Mouse (Mus musculus): ENCODE data around the gene Rabgap1.
"Not testable (repeated sequence)": the region's sequence is repeated elsewhere in the genome, so short reads cannot be mapped to it uniquely, and the experiment has no call there.

Gene Rabgap1

DNA sequence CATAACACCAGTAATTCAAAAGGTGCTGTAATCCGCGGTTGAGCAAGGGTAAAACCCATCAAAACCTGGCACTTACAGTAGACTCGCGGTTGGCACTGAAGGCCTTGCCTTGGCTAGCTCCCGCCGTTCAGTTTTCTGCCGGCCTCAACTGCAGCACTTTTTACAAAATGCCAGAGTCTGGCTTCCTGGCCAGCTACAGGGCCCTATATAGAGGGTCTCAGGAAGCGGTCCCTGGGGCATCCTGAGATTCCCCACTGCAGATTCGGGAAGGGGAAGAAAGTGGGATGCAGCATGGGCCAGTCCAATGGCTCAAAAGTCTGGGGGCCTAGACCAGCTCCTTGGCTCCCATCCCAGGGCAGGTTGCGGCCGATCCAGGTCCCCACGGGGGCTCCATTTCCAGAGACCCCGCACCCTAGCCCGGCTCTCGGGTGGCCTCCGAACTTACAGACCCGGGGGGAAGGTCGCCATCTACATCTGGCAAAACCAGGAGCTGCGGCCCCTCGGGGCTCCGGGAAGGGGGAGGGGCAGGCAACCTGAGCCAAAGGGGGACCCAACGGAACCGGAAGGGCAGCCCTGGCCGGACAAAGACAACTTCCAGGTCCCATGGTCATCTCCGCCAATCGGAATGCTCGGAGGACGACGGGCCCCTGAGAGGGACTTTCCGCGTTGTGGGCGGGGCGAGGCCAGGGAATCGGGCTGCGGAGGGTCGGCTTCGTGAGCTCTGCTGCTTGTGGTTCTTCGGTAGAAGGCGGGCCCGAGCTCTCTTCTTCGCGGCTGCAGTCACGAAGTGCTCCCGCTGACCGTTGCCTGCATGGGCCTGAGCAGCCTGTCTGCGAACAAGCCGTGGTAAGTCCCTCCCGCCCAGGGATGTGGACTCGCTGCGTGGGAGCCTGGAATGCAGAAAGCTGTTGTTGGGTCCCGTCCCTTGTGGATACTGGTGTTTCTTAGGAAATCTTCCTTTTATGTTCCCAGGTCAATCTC lies at the start of gene Rabgap1, which contains the start of the genes Zbtb26 and Zbtb6:
Gene Rabgap1 (plus strand): TSS at position 669 of the 981 bp plus-strand sequence.
Gene Zbtb26 (minus strand): TSS at position 525 of the 981 bp plus-strand sequence.
Gene Zbtb6 (minus strand): TSS at position 561 of the 981 bp plus-strand sequence.
- DNase-seq (ENCODE audit: low read depth in 2 of 2, low spot score in 2 of 2): peak; percentile 81 to 83

DNA sequence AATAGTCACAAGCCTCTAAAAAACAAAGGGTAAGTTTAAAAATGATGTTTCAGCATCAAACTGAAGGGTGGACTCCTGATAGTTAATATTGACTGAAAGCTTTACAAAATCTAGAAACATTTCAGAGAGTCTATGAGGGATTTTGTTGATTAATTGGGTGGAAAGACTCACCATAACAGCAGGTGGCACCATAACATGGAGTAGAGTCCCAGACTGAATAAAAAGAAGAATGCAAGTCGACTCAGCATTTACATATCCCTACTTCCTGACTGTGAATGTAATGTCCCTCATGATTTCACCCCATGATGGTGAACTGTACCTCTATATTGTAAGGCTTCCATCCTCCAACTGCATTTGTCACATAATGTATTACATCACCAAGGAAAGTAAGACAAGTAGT lies 47.5 kb upstream of the Rabgap1 start:
- no peak for DNase-seq (ENCODE audit: low read depth in 2 of 2, low spot score in 2 of 2)

DNA sequence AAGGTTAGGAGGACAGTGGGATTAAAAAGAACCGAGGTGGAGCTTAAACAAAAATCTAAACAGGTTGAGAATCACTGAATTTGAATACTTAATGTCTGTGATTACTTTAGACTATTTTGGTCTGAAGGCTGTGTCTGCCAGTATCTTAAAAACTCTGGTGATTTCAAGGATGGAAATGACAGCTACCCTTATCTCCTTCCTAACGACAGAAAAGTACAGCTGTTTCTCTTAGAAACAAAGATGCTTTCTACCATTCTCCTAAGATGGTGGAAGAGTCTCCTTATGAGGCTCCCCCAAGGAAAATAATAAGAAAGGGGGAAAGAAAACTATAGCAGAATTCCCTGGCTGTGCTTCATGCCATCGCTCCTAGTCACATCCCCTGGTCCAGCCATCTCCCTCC lies 21.2 kb upstream of the Rabgap1 start:
- DNase-seq (ENCODE audit: low read depth in 2 of 2, low spot score in 2 of 2): no peak

DNA sequence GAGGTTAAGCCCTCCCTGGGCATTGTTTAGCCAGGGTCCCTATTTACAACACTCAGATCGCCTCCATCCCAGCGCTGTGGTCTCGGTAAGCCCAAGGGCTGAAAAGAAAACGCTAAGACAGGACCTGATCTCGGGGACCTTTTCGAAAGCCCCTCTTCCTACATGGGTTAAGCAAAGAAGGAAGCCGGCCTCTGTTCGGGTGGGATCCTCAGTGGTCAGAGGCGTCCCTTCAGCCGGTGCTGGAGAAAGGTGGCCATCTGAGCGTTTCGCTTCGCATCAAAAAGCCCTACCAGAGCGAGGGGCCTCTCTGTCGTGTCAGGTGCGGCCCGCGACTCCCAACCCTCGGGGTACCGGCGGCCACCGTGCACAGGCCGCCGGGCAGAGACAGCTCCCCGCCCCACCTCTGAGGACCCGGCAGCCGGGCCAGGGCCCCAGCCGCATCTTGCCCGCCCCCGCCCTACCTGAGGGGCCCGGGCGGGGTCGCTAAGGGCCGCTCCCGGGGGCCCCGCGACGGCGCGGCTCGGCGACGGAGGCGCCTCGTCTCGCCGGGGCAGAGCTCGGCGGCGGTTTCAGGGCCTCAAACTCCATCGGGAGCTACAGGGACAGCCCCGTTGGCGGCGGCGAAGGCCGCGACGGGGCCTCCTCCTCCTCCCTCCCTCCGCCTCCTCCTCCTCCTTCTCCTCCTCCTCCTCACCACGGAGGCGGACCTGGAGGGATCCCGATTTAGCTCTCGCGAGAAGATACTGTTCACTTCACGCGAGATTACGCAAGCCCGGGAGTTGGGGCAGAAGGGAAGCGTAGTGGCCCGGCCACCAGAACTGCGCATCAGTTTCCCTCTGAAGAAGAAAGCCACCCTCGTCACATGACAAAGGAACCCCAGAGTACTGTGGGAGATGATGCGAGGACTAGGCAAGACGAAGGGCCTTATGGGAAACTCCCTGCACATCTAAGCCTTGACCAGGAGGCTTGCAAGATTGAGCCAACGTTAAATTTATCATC lies 20.5 kb upstream of the Rabgap1 start, which contains the start of gene Rc3h2:
Gene Rc3h2 (minus strand): TSS at position 598 of the 999 bp plus-strand sequence.
- peak; percentile 92 to 95 for DNase-seq (ENCODE audit: low read depth in 2 of 2, low spot score in 2 of 2)

DNA sequence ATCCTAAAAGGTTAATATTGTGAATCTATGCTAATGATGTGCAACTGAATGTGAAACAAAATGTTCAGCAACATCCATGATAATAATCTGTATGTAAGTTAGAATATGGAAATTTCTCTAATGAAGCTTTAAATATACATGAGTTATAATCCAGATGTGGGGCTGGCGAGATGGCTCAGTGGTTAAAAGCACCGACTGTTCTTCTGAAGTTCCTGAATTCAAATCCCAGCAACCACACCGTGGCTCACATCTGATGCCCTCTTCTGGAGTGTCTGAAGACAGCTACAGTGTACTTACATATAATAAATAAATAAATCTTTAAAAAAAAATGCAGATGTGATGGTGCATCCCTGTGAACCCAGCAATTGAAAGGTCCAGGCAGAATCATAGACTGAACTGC lies 19.4 kb upstream of the Rabgap1 start:
- no peak for DNase-seq (ENCODE audit: low read depth in 2 of 2, low spot score in 2 of 2)

DNA sequence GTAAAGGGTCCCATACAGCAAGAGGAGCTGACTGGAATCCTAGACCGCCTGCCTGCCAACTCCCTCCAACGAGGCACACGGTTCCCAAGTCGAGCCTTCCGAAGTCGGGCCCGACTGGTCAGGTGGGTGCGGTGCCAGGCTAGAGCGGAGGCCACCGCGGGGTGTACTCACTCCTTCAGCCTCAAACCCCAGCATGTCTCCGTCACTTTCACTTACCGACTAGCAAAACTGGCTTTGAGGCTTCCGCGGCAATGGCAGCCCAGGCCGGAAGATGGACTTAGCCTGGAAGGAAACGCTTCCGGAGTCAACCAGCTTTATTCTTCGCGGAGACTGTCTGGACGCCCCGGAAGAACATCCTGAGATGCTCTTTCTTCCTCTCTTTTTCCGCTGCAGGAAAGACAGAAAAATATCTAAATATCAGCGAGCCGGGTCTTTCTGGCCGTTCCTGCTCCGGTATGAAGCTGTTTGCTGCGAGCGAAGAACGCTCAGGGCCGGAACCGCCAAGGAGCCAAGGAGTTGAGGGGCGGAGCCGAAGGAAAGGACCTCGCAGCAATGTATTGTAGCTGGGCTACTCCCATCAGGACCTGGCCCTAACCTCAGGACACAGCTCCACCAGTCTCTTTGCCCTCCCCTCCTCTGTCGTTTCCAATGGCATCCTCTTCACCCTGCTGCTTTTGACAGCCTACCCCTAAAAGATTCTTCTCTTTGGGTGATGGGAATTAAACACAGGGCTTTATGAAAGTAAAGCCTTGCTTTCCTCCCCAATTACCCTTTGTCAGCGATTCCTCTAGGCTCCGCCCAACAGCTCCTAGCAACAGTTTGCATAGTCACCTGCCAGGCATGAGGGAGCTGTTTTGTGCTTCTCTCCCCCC lies 12.2 kb upstream of the Rabgap1 start:
- peak; percentile 73 to 77 for DNase-seq (ENCODE audit: low read depth in 2 of 2, low spot score in 2 of 2)

DNA sequence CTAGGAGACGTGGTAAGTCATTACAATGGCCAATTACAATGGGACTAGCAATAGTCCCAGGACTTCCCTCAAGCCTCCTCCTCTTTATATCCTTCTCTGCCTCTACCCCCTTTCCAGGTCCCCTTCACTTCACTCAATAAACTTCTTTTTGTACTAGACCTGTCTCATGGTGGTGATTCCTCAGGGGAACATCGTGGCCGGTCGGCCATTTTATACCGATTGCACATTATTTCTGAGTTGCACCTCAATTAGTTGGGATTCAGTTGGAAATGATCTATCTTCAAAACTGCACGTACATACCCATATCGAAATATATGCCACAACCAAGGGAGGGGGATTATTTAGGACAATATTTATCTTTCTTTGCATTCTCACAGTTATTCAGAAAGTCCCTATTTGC lies 11.5 kb upstream of the Rabgap1 start:
- no peak for DNase-seq (ENCODE audit: low read depth in 2 of 2, low spot score in 2 of 2)

DNA sequence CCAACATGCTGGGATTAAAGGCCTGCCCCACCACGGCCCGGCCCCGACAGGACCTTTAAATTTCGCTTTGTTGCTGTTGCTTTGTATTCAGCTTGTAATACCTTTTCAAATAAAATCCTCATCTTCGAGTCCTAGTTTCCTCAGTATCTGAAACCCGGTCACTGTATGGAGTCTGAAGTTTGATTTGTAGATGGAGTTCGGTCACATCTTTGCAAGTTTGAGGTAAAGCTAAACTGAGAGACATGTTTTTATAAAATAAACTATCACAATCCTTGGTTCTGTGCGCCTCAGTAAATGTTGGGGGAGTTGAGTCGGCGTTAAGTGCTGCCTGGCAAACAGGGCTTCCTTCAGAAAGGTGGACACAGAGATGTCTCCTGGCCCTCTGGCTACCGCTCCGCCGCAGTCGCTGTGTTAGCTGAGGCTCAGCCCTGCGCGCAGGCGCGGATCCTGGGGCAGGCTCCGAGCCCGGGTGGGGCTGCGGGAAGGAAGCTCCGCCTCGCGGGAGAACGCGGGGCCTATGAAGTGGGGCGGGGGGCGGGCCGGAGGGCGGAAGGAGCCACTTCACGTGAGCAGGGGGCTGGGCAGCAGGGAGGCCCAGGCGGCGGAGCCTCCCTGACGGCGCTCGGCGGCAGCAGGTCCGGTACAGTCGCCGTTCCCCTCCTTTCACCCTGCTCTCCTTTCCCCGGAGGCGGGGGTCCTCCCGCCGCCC lies 8.7 kb downstream of the Rabgap1 start:
- DNase-seq (ENCODE audit: low read depth in 2 of 2, low spot score in 2 of 2): peak; percentile 88 to 92

DNA sequence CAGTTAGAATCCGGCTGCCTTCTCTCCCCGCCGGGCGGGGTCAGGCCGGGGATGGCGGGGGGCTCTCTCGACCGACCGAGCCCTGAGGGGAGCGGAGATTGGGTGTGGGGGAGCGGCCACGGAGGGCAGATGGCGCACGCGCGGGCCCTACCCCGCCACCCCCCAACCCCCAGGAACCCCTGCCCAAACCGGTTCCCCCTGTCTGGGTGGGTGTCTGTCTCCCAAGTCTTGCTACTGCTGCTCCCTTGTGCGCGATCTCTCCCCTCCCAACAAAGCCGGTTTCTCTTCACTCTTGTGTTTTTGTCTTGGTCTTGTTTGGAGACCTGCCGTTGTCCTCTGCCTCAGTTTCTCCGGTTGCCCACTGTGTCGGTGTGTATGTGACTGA lies 9.3 kb downstream of the Rabgap1 start:
- no peak for DNase-seq (ENCODE audit: low read depth in 2 of 2, low spot score in 2 of 2)

DNA sequence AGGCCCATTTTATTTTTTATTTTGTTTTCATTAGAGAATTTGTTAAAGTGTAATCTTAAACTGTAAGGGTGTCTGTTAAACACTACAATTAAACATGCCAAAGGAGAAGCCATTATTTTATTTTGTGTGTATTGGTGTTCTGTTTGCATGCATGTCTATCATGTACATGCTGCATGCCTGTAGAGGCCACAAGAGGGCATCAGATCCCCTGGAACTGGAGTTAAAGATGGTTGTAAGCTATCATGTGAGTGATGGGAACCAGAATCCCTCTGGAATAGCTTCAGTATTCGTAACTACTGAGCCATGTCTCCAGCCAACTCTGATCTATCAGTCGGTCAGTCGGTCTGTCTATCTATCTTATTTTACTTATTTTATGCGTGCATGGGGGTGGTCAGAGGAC lies 17.6 kb downstream of the Rabgap1 start:
- no peak for DNase-seq (ENCODE audit: low read depth in 2 of 2, low spot score in 2 of 2)

DNA sequence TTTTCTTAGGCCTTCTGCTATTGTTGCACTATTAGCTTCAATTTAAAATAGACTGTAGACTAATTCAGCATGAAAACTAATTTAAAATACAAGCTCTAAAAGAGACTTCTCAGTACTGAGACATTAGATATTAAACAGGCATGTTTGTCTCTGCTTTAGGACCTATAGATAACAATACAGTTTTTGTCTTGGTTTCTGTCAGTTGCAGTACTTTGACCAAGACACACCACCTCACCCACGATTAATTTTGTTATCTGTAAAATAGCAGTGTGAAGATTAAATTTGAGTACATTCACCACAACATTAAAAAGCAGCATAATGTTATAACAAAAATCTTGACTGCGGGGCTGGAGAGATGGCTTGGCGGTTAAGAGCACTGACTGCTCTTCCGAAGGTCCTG lies 23.2 kb downstream of the Rabgap1 start:
- no peak for DNase-seq (ENCODE audit: low read depth in 2 of 2, low spot score in 2 of 2)

DNA sequence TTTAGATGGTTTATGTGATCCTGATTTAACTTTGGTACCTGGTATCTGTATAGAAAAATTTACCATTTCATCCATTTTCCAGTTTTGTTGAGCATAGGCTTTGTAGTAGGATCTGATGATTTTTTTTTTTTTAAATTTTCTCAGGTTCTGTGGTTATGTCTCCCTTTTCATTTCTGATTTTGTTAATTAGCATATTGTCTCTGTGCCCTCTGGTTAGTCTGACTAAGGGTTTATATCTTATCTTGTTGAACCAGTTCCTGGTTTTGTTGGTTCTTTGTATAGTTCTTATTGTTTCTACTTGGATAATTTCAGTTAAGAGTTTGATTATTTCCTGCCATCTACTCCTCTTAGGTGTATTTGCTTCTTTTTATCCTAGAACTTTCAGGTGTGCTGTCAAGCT lies 36.5 kb downstream of the Rabgap1 start:
- DNase-seq (ENCODE audit: low read depth in 2 of 2, low spot score in 2 of 2): no peak

DNA sequence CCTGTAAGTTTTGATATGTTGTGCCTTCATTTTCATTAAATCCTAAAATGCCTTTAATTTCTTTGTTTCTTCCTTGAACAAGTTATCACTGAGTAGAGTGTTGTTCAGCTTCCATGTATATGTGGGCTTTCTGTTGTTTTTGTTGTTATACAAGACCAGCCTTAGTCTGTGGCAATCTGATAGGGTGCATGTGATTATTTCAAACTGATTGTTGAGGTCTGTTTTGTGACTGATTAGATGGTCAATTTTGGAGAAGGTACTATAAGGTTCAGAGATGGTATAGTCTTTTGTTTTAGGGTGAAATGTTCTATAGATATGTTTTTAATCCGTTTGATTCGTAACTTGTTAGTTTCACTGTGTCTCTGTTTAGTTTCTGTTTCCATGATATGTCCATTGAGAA lies 37.0 kb downstream of the Rabgap1 start:
- DNase-seq (ENCODE audit: low read depth in 2 of 2, low spot score in 2 of 2): no peak

DNA sequence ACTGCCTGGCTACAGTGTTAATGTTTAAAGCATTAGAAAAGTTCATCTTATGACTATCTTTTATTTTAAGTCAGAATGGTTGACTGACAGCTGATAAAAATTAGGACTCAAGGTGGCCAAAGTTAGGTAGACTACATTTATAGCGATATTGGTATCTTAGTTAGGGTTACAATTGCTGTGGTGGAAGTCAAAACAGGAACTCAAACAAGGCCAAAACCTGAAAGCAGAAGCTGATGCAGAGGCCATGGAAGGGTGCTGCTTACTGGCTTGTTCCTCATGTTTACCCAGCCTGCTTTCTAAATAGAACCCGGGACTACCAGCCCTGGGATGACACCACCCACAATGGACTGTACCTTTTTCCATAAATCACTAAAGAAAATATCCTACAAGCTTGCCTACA lies 41.1 kb downstream of the Rabgap1 start:
- DNase-seq (ENCODE audit: low read depth in 2 of 2, low spot score in 2 of 2): no peak

DNA sequence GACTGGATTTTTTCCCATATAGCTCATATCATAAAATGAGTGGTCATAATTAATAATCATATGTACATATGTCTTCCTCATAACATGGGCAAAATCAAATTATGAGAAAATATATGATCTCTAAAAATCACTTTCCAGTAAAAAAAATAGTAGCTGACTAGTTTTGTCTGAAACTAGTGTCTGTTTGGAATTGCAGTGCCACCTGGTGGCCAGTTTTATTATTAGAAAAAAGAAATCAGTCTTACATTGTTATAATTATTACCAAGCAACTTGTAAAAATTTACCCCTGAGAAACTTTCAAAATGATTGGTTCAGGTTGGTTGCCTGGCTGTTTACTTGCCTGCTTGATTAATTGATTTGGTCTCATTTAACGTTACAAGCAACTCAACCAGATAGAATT lies 42.3 kb downstream of the Rabgap1 start:
- DNase-seq (ENCODE audit: low read depth in 2 of 2, low spot score in 2 of 2): peak; percentile 16 to 63

DNA sequence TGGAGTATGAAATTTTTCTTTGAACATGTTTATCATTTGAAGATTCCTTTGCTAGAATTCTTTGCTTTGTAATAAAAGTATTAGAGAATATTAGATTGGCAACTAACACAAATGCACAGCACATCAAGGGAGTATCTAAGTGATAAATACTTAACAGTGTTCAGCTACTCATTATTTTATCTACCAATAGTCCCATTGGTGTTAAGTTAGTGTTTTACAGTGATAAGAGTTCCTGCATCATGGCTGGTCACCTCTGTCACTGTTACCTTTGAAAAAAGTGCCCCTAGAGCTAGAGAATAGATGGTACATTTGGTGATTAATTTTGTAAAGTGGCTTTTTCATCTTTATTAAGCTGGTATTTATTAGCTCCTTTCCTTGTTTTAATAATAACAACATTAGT lies 43.3 kb downstream of the Rabgap1 start:
- no peak for DNase-seq (ENCODE audit: low read depth in 2 of 2, low spot score in 2 of 2)

DNA sequence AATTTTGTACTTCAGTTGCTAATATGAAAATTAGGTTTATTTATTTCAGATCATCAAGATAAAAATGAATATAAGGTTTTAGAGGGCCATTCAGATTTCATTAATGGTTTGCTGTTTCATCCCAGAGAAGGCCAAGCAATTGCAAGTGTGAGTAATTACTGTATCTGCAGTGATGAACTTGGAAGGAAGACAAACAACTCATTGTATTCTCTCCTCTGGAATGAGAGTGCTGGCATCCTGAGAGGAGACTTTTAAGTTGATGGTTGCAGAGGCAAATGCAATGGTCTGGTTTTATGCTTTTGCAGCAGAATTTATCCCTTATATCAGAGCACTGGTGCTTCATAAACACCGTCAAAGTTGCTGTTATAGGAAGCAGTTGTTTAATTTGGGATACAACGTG lies 45.9 kb downstream of the Rabgap1 start:
- DNase-seq (ENCODE audit: low read depth in 2 of 2, low spot score in 2 of 2): no peak

DNA sequence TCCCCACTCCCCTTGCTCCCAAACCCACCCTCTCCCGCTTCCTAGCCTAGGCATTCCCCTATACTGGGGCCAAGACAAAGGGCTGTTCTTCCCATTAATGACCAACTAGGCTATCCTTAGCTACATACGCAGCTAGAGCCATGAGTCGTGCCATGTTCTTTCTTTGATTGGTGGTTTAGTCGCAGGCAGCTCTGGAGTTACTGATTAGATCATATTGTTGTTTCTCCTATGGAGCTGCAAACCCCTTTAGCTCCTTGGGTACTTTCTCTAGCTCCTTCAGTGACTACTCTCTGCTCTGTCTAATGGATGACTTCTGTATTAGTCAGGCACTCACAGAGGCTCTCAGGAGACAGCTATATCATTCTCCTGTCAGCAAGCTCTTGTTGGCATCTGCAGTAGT lies 54.2 kb downstream of the Rabgap1 start:
- DNase-seq (ENCODE audit: low read depth in 2 of 2, low spot score in 2 of 2): no peak

DNA sequence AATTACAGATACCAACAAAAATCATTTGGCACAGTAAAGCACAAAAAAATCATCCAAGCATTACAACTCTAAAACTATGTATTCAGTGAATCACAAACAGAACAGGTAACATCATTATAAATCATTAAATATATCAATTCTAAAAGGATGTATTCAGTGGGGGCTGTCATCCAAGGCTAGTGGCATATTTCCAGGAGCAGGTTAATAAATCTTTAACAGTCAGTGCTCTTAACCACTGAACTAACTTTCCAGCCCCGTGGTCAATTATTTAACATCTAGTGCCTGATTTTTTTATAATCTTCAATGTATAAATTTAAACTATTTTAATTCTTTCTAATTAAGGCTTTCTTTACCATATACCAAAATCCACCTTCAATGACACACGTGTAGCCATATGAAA lies 62.8 kb downstream of the Rabgap1 start:
- DNase-seq (ENCODE audit: low read depth in 2 of 2, low spot score in 2 of 2): not testable (repeated sequence)
